Mouse (Mus musculus): ENCODE data around the gene Mcrs1. TPM values are rescaled to one million over a fixed set of nuclear protein-coding genes. Genes with fewer than 3 reads are reported as not detected.

Gene Mcrs1
- total and polyA plus RNA-seq, 2 experiments from 2014 or later, result 207 to 225 TPM

GRCm38 (mm10) chr15:99265679-99266078 lies 13.9 kb upstream of the Mcrs1 start:
- no peaks in the 10 kb centered on the region for H3K36me3 ChIP-seq (ENCODE audit: insufficient read depth, low read length)
- no peak overlapping the region for H3K9ac ChIP-seq (replicated peaks; ENCODE audit: low read length, poor library complexity, severe bottlenecking)
- H3K4me3 ChIP-seq (ENCODE audit: low read depth, low read length), result no peak overlapping the region
- H3K9me3 ChIP-seq (ENCODE audit: low read length), result no peaks in the 10 kb centered on the region
- no peaks in the 10 kb centered on the region for H3K4me1 ChIP-seq (ENCODE audit: insufficient read depth, low read length)
- H3K4me2 ChIP-seq (ENCODE audit: low read depth, low read length, poor library complexity, severe bottlenecking), result no peak overlapping the region
- H3K27me3 ChIP-seq (ENCODE audit: insufficient read depth, low read length), result no peaks in the 10 kb centered on the region
- H3K27ac ChIP-seq (ENCODE audit: low read depth, low read length), result no peak overlapping the region
- WGBS, result 28% methylated on average over 4 of the region's 4 CpGs
- DNase-seq (ENCODE audit: low spot score) (peak; percentile 85), ATAC-seq (ENCODE audit: low FRiP score) (no peak)
- peak; percentile 78 for TF ChIP-seq CTCF (IDR thresholded peaks at IDR 0.05)

GRCm38 (mm10) chr15:99264363-99264762 lies 12.6 kb upstream of the Mcrs1 start:
- no peaks in the 10 kb centered on the region for H3K9me3 ChIP-seq (ENCODE audit: low read length)
- no peaks in the 10 kb centered on the region for H3K36me3 ChIP-seq (ENCODE audit: insufficient read depth, low read length)
- H3K4me2 ChIP-seq (ENCODE audit: low read depth, low read length, poor library complexity, severe bottlenecking), result no peak overlapping the region
- H3K4me3 ChIP-seq (ENCODE audit: low read depth, low read length), result no peak overlapping the region
- no peaks in the 10 kb centered on the region for H3K4me1 ChIP-seq (ENCODE audit: insufficient read depth, low read length)
- no peaks in the 10 kb centered on the region for H3K27me3 ChIP-seq (ENCODE audit: insufficient read depth, low read length)
- TF ChIP-seq CTCF (IDR thresholded peaks at IDR 0.05), result no peak
- no peak overlapping the region for H3K27ac ChIP-seq (ENCODE audit: low read depth, low read length)
- no peak overlapping the region for H3K9ac ChIP-seq (replicated peaks; ENCODE audit: low read length, poor library complexity, severe bottlenecking)
- 83% methylated on average over 2 of the region's 2 CpGs for WGBS
- DNase-seq (ENCODE audit: low spot score) (no peak), ATAC-seq (ENCODE audit: low FRiP score) (no peak)

- Histone ChIP-seq H3K9ac (replicated peaks; ENCODE audit: low read length, poor library complexity, severe bottlenecking) (no peak overlapping the region), H3K4me1 (ENCODE audit: insufficient read depth, low read length) (no peaks in the 10 kb centered on the region), H3K4me3 (ENCODE audit: low read depth, low read length) (no peak overlapping the region), H3K27ac (ENCODE audit: low read depth, low read length) (no peak overlapping the region), H3K27me3 (ENCODE audit: insufficient read depth, low read length) (no peaks in the 10 kb centered on the region), H3K4me2 (ENCODE audit: low read depth, low read length, poor library complexity, severe bottlenecking) (no peak overlapping the region), H3K9me3 (ENCODE audit: low read length) (no peaks in the 10 kb centered on the region), H3K36me3 (ENCODE audit: insufficient read depth, low read length) (no peaks in the 10 kb centered on the region)
- DNase-seq (ENCODE audit: low spot score) (no peak), ATAC-seq (ENCODE audit: low FRiP score) (no peak)
- 54% methylated on average over 10 of the region's 10 CpGs for WGBS
- no peak for TF ChIP-seq CTCF (IDR thresholded peaks at IDR 0.05)
Observed at GRCm38 (mm10) chr15:99262702-99263101, 10.9 kb upstream of the Mcrs1 start.

GRCm38 (mm10) chr15:99259730-99260252 lies 8.0 kb upstream of the Mcrs1 start:
- ATAC-seq (ENCODE audit: low FRiP score) (no peak), DNase-seq (ENCODE audit: low spot score) (peak; percentile 48)
- Histone ChIP-seq H3K9ac (replicated peaks; ENCODE audit: low read length, poor library complexity, severe bottlenecking) (no peak overlapping the region), H3K36me3 (ENCODE audit: insufficient read depth, low read length) (no peaks in the 10 kb centered on the region), H3K4me3 (ENCODE audit: low read depth, low read length) (peak overlapping the region; percentile 10; the same call in 1 of the 2 replicates), H3K27ac (ENCODE audit: low read depth, low read length) (no peak overlapping the region), H3K27me3 (ENCODE audit: insufficient read depth, low read length) (no peaks in the 10 kb centered on the region), H3K4me1 (ENCODE audit: insufficient read depth, low read length) (no peaks in the 10 kb centered on the region), H3K9me3 (ENCODE audit: low read length) (no peaks in the 10 kb centered on the region), H3K4me2 (ENCODE audit: low read depth, low read length, poor library complexity, severe bottlenecking) (peak overlapping the region; percentile 33)
- 3% methylated on average over 7 of the region's 10 CpGs for WGBS
- no peak for TF ChIP-seq CTCF (IDR thresholded peaks at IDR 0.05)

- WGBS, result 65% methylated on average over 8 of the region's 8 CpGs
- H3K27me3 ChIP-seq (ENCODE audit: insufficient read depth, low read length), result no peaks in the 10 kb centered on the region
- no peak overlapping the region for H3K27ac ChIP-seq (ENCODE audit: low read depth, low read length)
- no peak overlapping the region; the same call in 1 of the 2 replicates for H3K4me3 ChIP-seq (ENCODE audit: low read depth, low read length)
- no peaks in the 10 kb centered on the region for H3K36me3 ChIP-seq (ENCODE audit: insufficient read depth, low read length)
- no peaks in the 10 kb centered on the region for H3K4me1 ChIP-seq (ENCODE audit: insufficient read depth, low read length)
- no peak for TF ChIP-seq CTCF (IDR thresholded peaks at IDR 0.05)
- ATAC-seq (ENCODE audit: low FRiP score) (no peak), DNase-seq (ENCODE audit: low spot score) (no peak)
- H3K9me3 ChIP-seq (ENCODE audit: low read length), result no peaks in the 10 kb centered on the region
- H3K4me2 ChIP-seq (ENCODE audit: low read depth, low read length, poor library complexity, severe bottlenecking), result peak overlapping the region; percentile 33
- no peak overlapping the region for H3K9ac ChIP-seq (replicated peaks; ENCODE audit: low read length, poor library complexity, severe bottlenecking)
Observed at GRCm38 (mm10) chr15:99259167-99259729, 7.5 kb upstream of the Mcrs1 start.

GRCm38 (mm10) chr15:99255241-99255749 lies 3.5 kb upstream of the Mcrs1 start:
- no peak overlapping the region for H3K9ac ChIP-seq (replicated peaks; ENCODE audit: low read length, poor library complexity, severe bottlenecking)
- DNase-seq (ENCODE audit: low spot score), result no peak
- 86% methylated on average over 6 of the region's 6 CpGs for WGBS
- no peaks in the 10 kb centered on the region for H3K36me3 ChIP-seq (ENCODE audit: insufficient read depth, low read length)
- H3K27me3 ChIP-seq (ENCODE audit: insufficient read depth, low read length), result no peaks in the 10 kb centered on the region
- no peak for TF ChIP-seq CTCF (IDR thresholded peaks at IDR 0.05)
- no peak overlapping the region for H3K4me3 ChIP-seq (ENCODE audit: low read depth, low read length)
- H3K9me3 ChIP-seq (ENCODE audit: low read length), result no peaks in the 10 kb centered on the region
- no peak overlapping the region for H3K27ac ChIP-seq (ENCODE audit: low read depth, low read length)
- no peak for ATAC-seq (ENCODE audit: low FRiP score)
- H3K4me2 ChIP-seq (ENCODE audit: low read depth, low read length, poor library complexity, severe bottlenecking), result no peak overlapping the region
- 0 out of 2 replicates have a peak, but pooled peaks cover 3% of the 10 kb centered on the region for H3K4me1 ChIP-seq (ENCODE audit: insufficient read depth, low read length)

Data from midbrain, postnatal 0 days (tissue).